Mouse (Mus musculus): ENCODE measurements around the gene Cyba. TPM values are rescaled to one million over a fixed set of nuclear protein-coding genes. Genes with fewer than 3 reads are reported as not detected.

The Cyba gene
- polyA plus RNA-seq, 1 experiment from 2014 or later: 182 TPM

DNA sequence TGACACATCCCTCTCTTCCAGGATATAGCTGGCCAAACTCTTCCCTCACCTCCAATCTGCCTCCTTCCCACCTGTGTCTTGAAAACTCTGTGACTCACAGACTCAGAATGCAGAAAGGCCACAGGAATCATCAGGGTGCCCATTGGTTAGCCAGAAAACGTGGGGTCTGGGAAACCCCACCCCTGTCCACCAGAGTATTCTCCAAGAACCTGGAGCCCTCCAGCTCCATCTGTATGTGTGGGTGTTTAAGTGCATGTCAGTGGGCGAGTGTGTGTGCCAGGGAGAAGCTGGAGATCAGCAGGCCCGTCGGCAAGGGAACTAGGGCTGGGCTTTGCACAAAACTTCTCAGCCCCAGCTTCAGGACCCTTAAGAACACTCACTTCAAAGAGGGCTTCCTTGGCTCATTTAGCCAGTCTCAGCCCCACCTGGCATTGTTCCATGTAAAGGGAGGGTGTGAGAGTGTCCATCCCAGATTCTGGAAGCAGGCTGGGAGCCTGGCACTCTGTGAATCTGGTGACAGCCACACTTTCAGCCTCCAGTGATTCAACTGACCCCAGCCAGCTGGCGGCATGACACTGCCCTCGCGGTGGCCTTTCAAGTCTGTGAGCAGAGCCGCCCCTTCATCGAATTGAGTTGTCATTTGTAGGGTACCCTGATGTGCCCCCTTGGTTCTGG, 12.7 kb downstream of the Cyba start:
- 65% methylated on average over 9 of the region's 9 CpGs for whole genome bisulfite sequencing
- Histone ChIP-seq H3K4me3 (no peak overlapping the region), H3K27ac (ENCODE audit: poor library complexity, severe bottlenecking) (no peak overlapping the region), H3K27me3 (replicated peaks) (no peaks in the 10 kb centered on the region), H3K9ac (no peak overlapping the region), H3K4me1 (replicated peaks) (peaks cover 11% of the 10 kb centered on the region), H3K4me2 (no peak overlapping the region), H3K9me3 (replicated peaks) (no peaks in the 10 kb centered on the region), H3K36me3 (peaks cover 41% of the 10 kb centered on the region)
- no peak for ATAC-seq (ENCODE audit: insufficient number of reproducible peaks, low FRiP score)

- H3K9me3 ChIP-seq (replicated peaks): no peaks in the 10 kb centered on the region
- peaks cover 82% of the 10 kb centered on the region for H3K36me3 ChIP-seq
- H3K9ac ChIP-seq: no peak overlapping the region
- H3K4me3 ChIP-seq: no peak overlapping the region
- H3K27ac ChIP-seq (ENCODE audit: poor library complexity, severe bottlenecking): no peak overlapping the region
- no peak overlapping the region for H3K4me2 ChIP-seq
- H3K27me3 ChIP-seq (replicated peaks): no peaks in the 10 kb centered on the region
- ATAC-seq (ENCODE audit: insufficient number of reproducible peaks, low FRiP score): no peak
- WGBS: 86% methylated on average over 6 of the region's 6 CpGs
- H3K4me1 ChIP-seq (replicated peaks): no peaks in the 10 kb centered on the region; the same call in 1 of the 2 replicates
Observed at GRCm38 (mm10) chr8:122415554-122415953, 17.2 kb downstream of the Cyba start.

DNA sequence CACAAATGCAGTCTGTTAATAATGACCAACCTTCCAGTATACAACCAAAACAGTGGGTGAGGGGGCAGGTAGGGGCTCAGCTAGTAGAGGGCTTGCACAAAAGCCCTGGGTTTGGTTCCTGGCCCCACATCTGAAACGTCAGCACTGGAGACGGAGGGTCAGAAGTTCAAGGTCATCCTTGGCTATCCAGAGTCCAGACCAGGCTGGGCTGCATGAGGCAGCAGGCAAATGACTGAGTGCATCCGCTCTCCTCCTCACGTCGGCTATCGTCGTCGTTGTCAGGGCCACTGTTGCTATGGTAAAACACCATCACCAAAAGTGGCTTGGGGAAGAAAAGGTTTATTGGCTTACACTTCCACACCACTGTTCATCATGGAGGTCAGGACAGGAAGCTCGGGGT, 18.4 kb downstream of the Cyba start:
- Histone ChIP-seq H3K9ac (no peak overlapping the region), H3K27me3 (replicated peaks) (no peaks in the 10 kb centered on the region), H3K27ac (ENCODE audit: poor library complexity, severe bottlenecking) (no peak overlapping the region), H3K4me1 (replicated peaks) (no peaks in the 10 kb centered on the region), H3K9me3 (replicated peaks) (no peaks in the 10 kb centered on the region), H3K4me2 (no peak overlapping the region), H3K36me3 (peaks cover 95% of the 10 kb centered on the region), H3K4me3 (no peak overlapping the region)
- ATAC-seq (ENCODE audit: insufficient number of reproducible peaks, low FRiP score): no peak
- WGBS: 83% methylated on average over 9 of the region's 9 CpGs

GRCm38 (mm10) chr8:122407678-122408077, 25.1 kb downstream of the Cyba start:
- no peak overlapping the region for H3K27ac ChIP-seq (ENCODE audit: poor library complexity, severe bottlenecking)
- no peaks in the 10 kb centered on the region for H3K9me3 ChIP-seq (replicated peaks)
- no peak overlapping the region for H3K4me3 ChIP-seq
- H3K36me3 ChIP-seq: peaks cover 98% of the 10 kb centered on the region
- H3K4me2 ChIP-seq: no peak overlapping the region
- peaks cover 12% of the 10 kb centered on the region for H3K4me1 ChIP-seq (replicated peaks)
- 91% methylated on average over 7 of the region's 7 CpGs for WGBS
- no peak for ATAC-seq (ENCODE audit: insufficient number of reproducible peaks, low FRiP score)
- no peaks in the 10 kb centered on the region for H3K27me3 ChIP-seq (replicated peaks)
- no peak overlapping the region for H3K9ac ChIP-seq

GRCm38 (mm10) chr8:122405146-122405805, 27.5 kb downstream of the Cyba start:
- Histone ChIP-seq H3K4me2 (no peak overlapping the region), H3K4me1 (replicated peaks) (peaks cover 12% of the 10 kb centered on the region), H3K36me3 (peaks cover 96% of the 10 kb centered on the region), H3K27ac (ENCODE audit: poor library complexity, severe bottlenecking) (no peak overlapping the region), H3K4me3 (no peak overlapping the region), H3K9me3 (replicated peaks) (no peaks in the 10 kb centered on the region), H3K9ac (no peak overlapping the region), H3K27me3 (replicated peaks) (no peaks in the 10 kb centered on the region)
- no peak for ATAC-seq (ENCODE audit: insufficient number of reproducible peaks, low FRiP score)
- 58% methylated on average over 9 of the region's 9 CpGs for WGBS

- 93% methylated on average over 9 of the region's 9 CpGs for WGBS
- no peak overlapping the region for H3K9ac ChIP-seq
- H3K36me3 ChIP-seq: peaks cover 83% of the 10 kb centered on the region
- no peak overlapping the region for H3K4me2 ChIP-seq
- no peak overlapping the region for H3K4me3 ChIP-seq
- no peaks in the 10 kb centered on the region for H3K4me1 ChIP-seq (replicated peaks)
- H3K9me3 ChIP-seq (replicated peaks): no peaks in the 10 kb centered on the region
- H3K27ac ChIP-seq (ENCODE audit: poor library complexity, severe bottlenecking): no peak overlapping the region
- H3K27me3 ChIP-seq (replicated peaks): no peaks in the 10 kb centered on the region
- no peak for ATAC-seq (ENCODE audit: insufficient number of reproducible peaks, low FRiP score)
Observed at GRCm38 (mm10) chr8:122398186-122398585, 34.5 kb downstream of the Cyba start.

DNA sequence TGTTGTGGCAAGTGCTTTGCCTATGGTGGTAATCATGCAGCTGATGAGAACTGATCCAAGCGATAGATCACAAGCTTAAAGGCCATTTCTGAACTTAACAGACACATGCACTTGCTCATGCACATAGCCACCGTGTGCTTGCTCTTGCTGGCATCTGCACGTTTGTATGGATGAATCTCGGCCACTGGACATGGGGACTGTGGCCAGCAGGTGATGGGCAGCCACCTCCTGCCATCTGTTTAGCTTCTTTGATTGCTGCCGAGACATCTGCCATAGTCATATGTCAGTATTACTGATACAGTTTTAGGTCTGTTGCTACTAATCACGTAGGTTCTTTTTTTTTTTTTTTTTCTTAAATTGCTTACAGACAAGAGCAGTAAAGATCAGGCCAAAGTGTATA, 37.4 kb downstream of the Cyba start:
- no peak for ATAC-seq (ENCODE audit: insufficient number of reproducible peaks, low FRiP score)
- 86% methylated on average over 6 of the region's 6 CpGs for WGBS
- Histone ChIP-seq H3K4me3 (no peak overlapping the region), H3K4me1 (replicated peaks) (no peaks in the 10 kb centered on the region), H3K27me3 (replicated peaks) (no peaks in the 10 kb centered on the region), H3K4me2 (no peak overlapping the region), H3K27ac (ENCODE audit: poor library complexity, severe bottlenecking) (no peak overlapping the region), H3K9ac (no peak overlapping the region), H3K36me3 (peaks cover 80% of the 10 kb centered on the region), H3K9me3 (replicated peaks) (no peaks in the 10 kb centered on the region)

DNA sequence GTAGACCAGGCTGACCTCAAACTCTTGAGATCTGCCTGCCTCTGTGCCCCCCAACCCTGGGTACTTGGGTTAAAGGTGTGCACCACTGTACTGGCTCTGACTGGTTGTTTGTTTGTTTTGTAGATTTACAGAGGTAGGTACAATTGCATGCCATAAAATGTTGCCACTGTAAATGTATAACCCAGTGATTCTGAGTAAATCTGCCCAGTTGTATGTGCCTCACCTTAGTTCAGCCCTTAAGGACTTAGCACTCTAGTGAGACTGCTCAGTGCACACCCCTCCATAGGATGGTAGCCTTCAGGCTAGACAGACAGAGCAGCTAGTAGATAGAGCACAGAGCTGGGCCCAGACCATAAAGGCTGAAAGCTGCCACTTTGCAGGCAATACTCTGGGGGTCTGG, 39.0 kb downstream of the Cyba start:
- Histone ChIP-seq H3K27me3 (replicated peaks) (no peaks in the 10 kb centered on the region), H3K4me3 (no peak overlapping the region), H3K4me2 (no peak overlapping the region), H3K4me1 (replicated peaks) (no peaks in the 10 kb centered on the region), H3K36me3 (peaks cover 78% of the 10 kb centered on the region), H3K9me3 (replicated peaks) (peaks cover 4% of the 10 kb centered on the region; the same call in 1 of the 2 replicates), H3K9ac (no peak overlapping the region), H3K27ac (ENCODE audit: poor library complexity, severe bottlenecking) (no peak overlapping the region)
- ATAC-seq (ENCODE audit: insufficient number of reproducible peaks, low FRiP score): no peak

- H3K27me3 ChIP-seq (replicated peaks): no peaks in the 10 kb centered on the region
- no peak overlapping the region for H3K4me3 ChIP-seq
- no peak for ATAC-seq (ENCODE audit: insufficient number of reproducible peaks, low FRiP score)
- no peak overlapping the region for H3K27ac ChIP-seq (ENCODE audit: poor library complexity, severe bottlenecking)
- H3K9me3 ChIP-seq (replicated peaks): peaks cover 9% of the 10 kb centered on the region; the same call in 1 of the 2 replicates
- H3K4me1 ChIP-seq (replicated peaks): no peaks in the 10 kb centered on the region
- no peak overlapping the region for H3K4me2 ChIP-seq
- H3K36me3 ChIP-seq: peaks cover 91% of the 10 kb centered on the region
- WGBS: 86% methylated on average over 3 of the region's 3 CpGs
- H3K9ac ChIP-seq: no peak overlapping the region
Observed at GRCm38 (mm10) chr8:122390758-122391157, 42.0 kb downstream of the Cyba start.

DNA sequence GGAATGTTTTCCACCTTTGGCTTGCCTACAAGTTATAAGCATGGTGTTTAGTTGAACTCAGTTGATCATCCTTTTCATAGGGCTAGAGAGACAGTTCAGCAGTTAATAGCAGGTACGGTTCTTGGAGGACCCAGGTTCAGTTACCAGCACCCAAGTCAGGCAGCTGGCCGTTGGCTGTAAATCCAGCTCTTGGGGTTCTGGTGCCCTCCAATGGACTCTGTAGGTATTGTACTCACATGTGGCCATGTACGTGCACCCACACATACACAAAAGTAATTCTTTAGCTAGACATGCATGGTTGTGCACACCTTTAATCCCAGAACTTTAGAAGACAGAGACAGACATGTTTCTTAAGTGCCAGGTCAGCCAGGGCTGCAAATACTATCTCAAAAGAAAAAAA, 43.4 kb downstream of the Cyba start:
- no peak for ATAC-seq (ENCODE audit: insufficient number of reproducible peaks, low FRiP score)
- peaks cover 9% of the 10 kb centered on the region; the same call in 1 of the 2 replicates for H3K9me3 ChIP-seq (replicated peaks)

GRCm38 (mm10) chr8:122383039-122383438, 49.7 kb downstream of the Cyba start:
- 75% methylated on average over 4 of the region's 4 CpGs for WGBS
- Histone ChIP-seq H3K4me3 (no peak overlapping the region), H3K4me2 (no peak overlapping the region), H3K4me1 (replicated peaks) (peaks cover 6% of the 10 kb centered on the region), H3K9ac (no peak overlapping the region), H3K9me3 (replicated peaks) (no peaks in the 10 kb centered on the region), H3K27ac (ENCODE audit: poor library complexity, severe bottlenecking) (no peak overlapping the region), H3K27me3 (replicated peaks) (no peaks in the 10 kb centered on the region), H3K36me3 (peaks cover 69% of the 10 kb centered on the region)
- no peak for ATAC-seq (ENCODE audit: insufficient number of reproducible peaks, low FRiP score)

More for the DNA sequence above, 43.4 kb downstream of the Cyba start:
- Histone ChIP-seq H3K27me3 (replicated peaks) (no peaks in the 10 kb centered on the region), H3K27ac (ENCODE audit: poor library complexity, severe bottlenecking) (no peak overlapping the region), H3K4me1 (replicated peaks) (no peaks in the 10 kb centered on the region), H3K36me3 (peaks cover 94% of the 10 kb centered on the region), H3K9ac (no peak overlapping the region), H3K4me3 (no peak overlapping the region), H3K4me2 (no peak overlapping the region)
- WGBS: 84% methylated on average over 3 of the region's 3 CpGs

All from heart, embryonic 12.5 days (tissue).